Comparison of ENCODE assay signal across 8 mouse cellular contexts in the genomic region with DNA sequence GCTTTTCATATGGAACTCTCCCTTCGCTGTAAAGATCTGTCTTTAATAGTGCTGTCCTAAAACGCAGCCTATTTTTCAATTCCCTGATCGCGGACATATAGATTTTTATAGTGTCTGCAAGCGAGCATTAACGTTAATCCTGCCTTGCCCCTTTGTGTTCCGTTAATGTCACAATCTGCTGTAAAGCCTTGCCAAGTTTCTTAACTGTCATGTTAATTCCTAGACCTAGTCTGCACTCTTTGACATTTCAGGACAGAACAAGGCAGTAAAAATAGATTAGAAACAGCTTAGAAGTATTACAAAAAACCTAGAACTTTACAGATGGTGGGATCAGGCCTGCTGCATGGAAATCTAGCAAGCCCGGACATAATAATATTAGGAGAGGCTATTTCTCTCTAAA.
DNase-seq lines count a peak whose midpoint lies in the region; ATAC-seq and TF ChIP-seq lines count a peak whose summit lies in the region.

No protein-coding gene starts in this region.

- 35% methylated on average over 8 of the region's 8 CpGs for WGBS in kidney, postnatal 0 days
- 23% methylated on average over 8 of the region's 8 CpGs for WGBS in forebrain, embryonic 10.5 days
- 19% methylated on average over 8 of the region's 8 CpGs for WGBS in intestine, embryonic 15.5 days
- WGBS in neural tube, embryonic 13.5 days: 20% methylated on average over 8 of the region's 8 CpGs

- no peak overlapping the region for H3K9ac ChIP-seq in kidney, postnatal 0 days (ENCODE audit: low read depth, low read length)
- H3K9ac ChIP-seq in intestine, embryonic 15.5 days: no peak overlapping the region
- H3K9ac ChIP-seq in neural tube, embryonic 13.5 days: no peak overlapping the region

- no peak for ATAC-seq in kidney, postnatal 0 days (replicated peaks; ENCODE audit: low FRiP score, low read depth)
- no peak for ATAC-seq in intestine, embryonic 15.5 days
- no peak for ATAC-seq in neural tube, embryonic 13.5 days (ENCODE audit: low read depth)

- H3K4me3 ChIP-seq in kidney, postnatal 0 days (replicated peaks; ENCODE audit: low read depth, low read length): no peak overlapping the region
- H3K4me3 ChIP-seq in forebrain, embryonic 10.5 days: peak overlapping the region; percentile 46
- no peak overlapping the region for H3K4me3 ChIP-seq in intestine, embryonic 15.5 days (replicated peaks)
- no peak overlapping the region for H3K4me3 ChIP-seq in neural tube, embryonic 13.5 days

- no peaks in the 10 kb centered on the region for H3K36me3 ChIP-seq in kidney, postnatal 0 days (ENCODE audit: insufficient read depth, low read length)
- no peaks in the 10 kb centered on the region for H3K36me3 ChIP-seq in forebrain, embryonic 10.5 days (replicated peaks)
- H3K36me3 ChIP-seq in intestine, embryonic 15.5 days: no peaks in the 10 kb centered on the region
- H3K36me3 ChIP-seq in neural tube, embryonic 13.5 days: no peaks in the 10 kb centered on the region

- no peaks in the 10 kb centered on the region for H3K27me3 ChIP-seq in kidney, postnatal 0 days (ENCODE audit: insufficient read depth, low read length)
- peaks cover 4% of the 10 kb centered on the region; the same call in 1 of the 2 replicates for H3K27me3 ChIP-seq in forebrain, embryonic 10.5 days (ENCODE audit: poor library complexity, severe bottlenecking)
- no peaks in the 10 kb centered on the region for H3K27me3 ChIP-seq in intestine, embryonic 15.5 days (replicated peaks)
- H3K27me3 ChIP-seq in neural tube, embryonic 13.5 days: peaks cover 5% of the 10 kb centered on the region; the same call in 1 of the 2 replicates

- DNase-seq in kidney, postnatal 0 days (ENCODE audit: low spot score): no peak
- DNase-seq in kidney, postnatal 25 days: no peak
- no peak for DNase-seq in forebrain, embryonic 10.5 days (ENCODE audit: extremely low spot score, low spot score)
- no peak for DNase-seq in gastrocnemius, postnatal 10 days
- DNase-seq in spleen, postnatal 14 days (ENCODE audit: low spot score in 2 of 2): no peak
- no peak for DNase-seq in right cerebral cortex, postnatal 25 days

- no peaks in the 10 kb centered on the region for H3K4me1 ChIP-seq in kidney, postnatal 0 days (replicated peaks; ENCODE audit: insufficient read depth, low read length)
- H3K4me1 ChIP-seq in forebrain, embryonic 10.5 days: peaks cover 72% of the 10 kb centered on the region
- peaks cover 11% of the 10 kb centered on the region for H3K4me1 ChIP-seq in intestine, embryonic 15.5 days (replicated peaks)
- H3K4me1 ChIP-seq in neural tube, embryonic 13.5 days (replicated peaks): peaks cover 58% of the 10 kb centered on the region

- H3K27ac ChIP-seq in kidney, postnatal 0 days: no peak overlapping the region
- peak overlapping the region; percentile 90 for H3K27ac ChIP-seq in forebrain, embryonic 10.5 days
- peak overlapping the region; percentile 70 for H3K27ac ChIP-seq in intestine, embryonic 15.5 days
- H3K27ac ChIP-seq in neural tube, embryonic 13.5 days (replicated peaks): peak overlapping the region; percentile 68

- no peak for TF ChIP-seq CTCF in kidney, postnatal 0 days (IDR thresholded peaks at IDR 0.05; ENCODE audit: low read depth)

- no peaks in the 10 kb centered on the region for H3K9me3 ChIP-seq in kidney, postnatal 0 days (replicated peaks; ENCODE audit: low read length)
- H3K9me3 ChIP-seq in forebrain, embryonic 10.5 days: no peaks in the 10 kb centered on the region
- H3K9me3 ChIP-seq in intestine, embryonic 15.5 days: no peaks in the 10 kb centered on the region
- no peaks in the 10 kb centered on the region for H3K9me3 ChIP-seq in neural tube, embryonic 13.5 days

- peak overlapping the region; percentile 58; the same call in 1 of the 2 replicates for H3K4me2 ChIP-seq in kidney, postnatal 0 days (ENCODE audit: low read length)
- peak overlapping the region; percentile 67; the same call in 1 of the 2 replicates for H3K4me2 ChIP-seq in intestine, embryonic 15.5 days (replicated peaks)
- peak overlapping the region; percentile 48; the same call in 1 of the 2 replicates for H3K4me2 ChIP-seq in neural tube, embryonic 13.5 days
